Mouse (Mus musculus): ENCODE data around the gene Xntrpc. TPM values are rescaled to one million over a fixed set of nuclear protein-coding genes. Genes with fewer than 3 reads are reported as not detected.
A peak's percentile ranks its signal among the peaks of the same experiment; 100 is the strongest.
"Not testable (repeated sequence)": the region's sequence is repeated elsewhere in the genome, so short reads cannot be mapped to it uniquely, and the experiment has no call there.

Gene Xntrpc
- under 1 TPM; 0.27 to 0.94 TPM for total RNA-seq (2021)

- DNase-seq: peak; percentile 90 to 94
- intact Hi-C loops (cut with DNase I): loop anchor here (2.0 kb wide), 1 partner anchor 130 kb away; the partner anchor contains the start of gene Numa1
Observed at GRCm38 (mm10) chr7:102065046-102065891, at the start of gene Xntrpc, which contains the start of the genes Rnf121 and Xndc1. TSS of gene Xntrpc (plus strand) at chr7:102065713. TSS of gene Rnf121 (minus strand) at chr7:102065469. TSS of gene Xndc1 (plus strand) at chr7:102065511.

- intact Hi-C loops (cut with DNase I): no loop called here
Observed at GRCm38 (mm10) chr7:102016936-102017335, 48.6 kb upstream of the Xntrpc start.

GRCm38 (mm10) chr7:102017452-102017851 is 48.1 kb upstream of the Xntrpc start:
- DNase-seq: peak; percentile 33 to 48
- intact Hi-C loops (cut with DNase I): no loop called here

More at GRCm38 (mm10) chr7:102016936-102017335, 48.6 kb upstream of the Xntrpc start:
- no peak for DNase-seq

GRCm38 (mm10) chr7:102018034-102018433 is 47.5 kb upstream of the Xntrpc start:
- peak in 1 of 2 experiments; percentile 43 for DNase-seq
- intact Hi-C loops (cut with DNase I): no loop called here

GRCm38 (mm10) chr7:102018590-102018989 is 46.9 kb upstream of the Xntrpc start, which contains the start of gene Il18bp:
TSS of gene Il18bp (minus strand) at chr7:102018690.
- DNase-seq: no peak
- intact Hi-C loops (cut with DNase I): no loop called here

- DNase-seq: no peak
- intact Hi-C loops (cut with DNase I): no loop called here
Observed at GRCm38 (mm10) chr7:102019362-102019761, 46.2 kb upstream of the Xntrpc start.

GRCm38 (mm10) chr7:102020934-102021333 is 44.6 kb upstream of the Xntrpc start:
- not testable (repeated sequence) for DNase-seq

GRCm38 (mm10) chr7:102023821-102024220 is 41.7 kb upstream of the Xntrpc start:
- intact Hi-C loops (cut with DNase I): no loop called here

More at GRCm38 (mm10) chr7:102020934-102021333, 44.6 kb upstream of the Xntrpc start:
- intact Hi-C loops (cut with DNase I): not testable (repeated sequence)

GRCm38 (mm10) chr7:102025187-102026119 is 40.1 kb upstream of the Xntrpc start:
- intact Hi-C loops (cut with DNase I): no loop called here

More at GRCm38 (mm10) chr7:102023821-102024220, 41.7 kb upstream of the Xntrpc start:
- DNase-seq: no peak

GRCm38 (mm10) chr7:102034904-102035303 is 30.6 kb upstream of the Xntrpc start:
- no peak for DNase-seq
- intact Hi-C loops (cut with DNase I): loop anchor here (5.0 kb wide), 1 partner anchor 118 kb away; no protein-coding TSS in a partner anchor

More at GRCm38 (mm10) chr7:102025187-102026119, 40.1 kb upstream of the Xntrpc start:
- no peak for DNase-seq

- intact Hi-C loops (cut with DNase I): loop anchor here (5.0 kb wide), 1 partner anchor 118 kb away; no protein-coding TSS in a partner anchor
- no peak for DNase-seq
Observed at GRCm38 (mm10) chr7:102035534-102035933, 30.0 kb upstream of the Xntrpc start.

GRCm38 (mm10) chr7:102037318-102037717 is 28.2 kb upstream of the Xntrpc start:
- DNase-seq: no peak
- intact Hi-C loops (cut with DNase I): loop anchor here (5.0 kb wide), 1 partner anchor 120 kb away; no protein-coding TSS in a partner anchor

GRCm38 (mm10) chr7:102042314-102042713 is 23.2 kb upstream of the Xntrpc start:
- intact Hi-C loops (cut with DNase I): no loop called here
- no peak for DNase-seq

- DNase-seq; intact Hi-C loops (cut with DNase I): not testable (repeated sequence)
Observed at GRCm38 (mm10) chr7:102048524-102048923, 17.0 kb upstream of the Xntrpc start.

GRCm38 (mm10) chr7:102061353-102061752 is 4.2 kb upstream of the Xntrpc start:
- no peak for DNase-seq
- intact Hi-C loops (cut with DNase I): no loop called here

- DNase-seq: no peak
- intact Hi-C loops (cut with DNase I): no loop called here
Observed at GRCm38 (mm10) chr7:102062203-102062602, 3.3 kb upstream of the Xntrpc start.

GRCm38 (mm10) chr7:102063891-102064290 is 1.6 kb upstream of the Xntrpc start:
- intact Hi-C loops (cut with DNase I): loop anchor here (2.0 kb wide), 1 partner anchor 129 kb away; the partner anchor contains the start of gene Numa1
- no peak for DNase-seq

GRCm38 (mm10) chr7:102064655-102065045 is 863 bp upstream of the Xntrpc start:
- no peak for DNase-seq
- intact Hi-C loops (cut with DNase I): loop anchor here (2.0 kb wide), 1 partner anchor 130 kb away; the partner anchor contains the start of gene Numa1

- DNase-seq: no peak
- intact Hi-C loops (cut with DNase I): no loop called here
Observed at GRCm38 (mm10) chr7:102066363-102066762, 850 bp downstream of the Xntrpc start.

GRCm38 (mm10) chr7:102076714-102077296 is 11.3 kb downstream of the Xntrpc start:
- intact Hi-C loops (cut with DNase I): loop anchor here (5.0 kb wide), 1 partner anchor 420 kb away; no protein-coding TSS in a partner anchor
- peak in 1 of 2 experiments; percentile 8 for DNase-seq
